Mouse (Mus musculus): Measurements from ENCODE around the gene Gm9508. TPM values are rescaled to one million over a fixed set of nuclear protein-coding genes. Genes with fewer than 3 reads are reported as not detected.
"Not testable (repeated sequence)": the region's sequence is repeated elsewhere in the genome, so short reads cannot be mapped to it uniquely, and the experiment has no call there.

The Gm9508 gene
- not detected in 2 replicates for polyA plus RNA-seq (2015; fragmentation: Nextera tagmentation; extraction: Ambion mirVana)

GRCm38 (mm10) chr10:77697133-77697532, at the start of gene Gm9508:
Gm9508 (minus strand) TSS chr10:77697233.
- no peaks in the 10 kb centered on the region for H3K27me3 ChIP-seq
- no peak within 1 kb of the TSS for H3K9ac ChIP-seq
- no peaks in the 10 kb centered on the region for H3K9me3 ChIP-seq
- H3K4me2 ChIP-seq, result no peak within 1 kb of the TSS
- H3K4me3 ChIP-seq, result no peak within 1 kb of the TSS
- no peaks in the 10 kb centered on the region for H3K36me3 ChIP-seq
- no peak for ATAC-seq (ENCODE audit: insufficient number of reproducible peaks, low FRiP score, low TSS enrichment, low read depth)
- no peak within 1 kb of the TSS for H3K27ac ChIP-seq
- WGBS, result 37% methylated on average over 4 of the region's 4 CpGs
- 0 out of 2 replicates have a peak, but pooled peaks cover 4% of the 10 kb centered on the region for H3K4me1 ChIP-seq

- H3K27me3 ChIP-seq, H3K27ac ChIP-seq: not testable (repeated sequence)
- WGBS, result 37% methylated on average over 5 of the region's 5 CpGs
Measured at GRCm38 (mm10) chr10:77741924-77742688, 45.1 kb upstream of the Gm9508 start, which contains the start of gene Gm18596. Gm18596 (minus strand) TSS chr10:77742638.

GRCm38 (mm10) chr10:77738929-77739328, 41.9 kb upstream of the Gm9508 start:
- Histone ChIP-seq H3K27me3 (no peaks in the 10 kb centered on the region), H3K9me3 (peaks cover 4% of the 10 kb centered on the region; the same call in 1 of the 2 replicates), H3K4me1 (no peaks in the 10 kb centered on the region; the same call in 1 of the 2 replicates), H3K4me2 (no peak overlapping the region), H3K4me3 (no peak overlapping the region), H3K27ac (no peak overlapping the region), H3K9ac (no peak overlapping the region), H3K36me3 (no peaks in the 10 kb centered on the region)
- ATAC-seq (ENCODE audit: insufficient number of reproducible peaks, low FRiP score, low TSS enrichment, low read depth), result no peak
- WGBS, result 80% methylated on average over 4 of the region's 4 CpGs

More at GRCm38 (mm10) chr10:77741924-77742688, 45.1 kb upstream of the Gm9508 start, which contains the start of gene Gm18596:
- H3K9ac ChIP-seq; H3K4me1 ChIP-seq; H3K4me2 ChIP-seq; H3K4me3 ChIP-seq; H3K36me3 ChIP-seq; ATAC-seq (ENCODE audit: insufficient number of reproducible peaks, low FRiP score, low TSS enrichment, low read depth); H3K9me3 ChIP-seq: not testable (repeated sequence)

- Histone ChIP-seq H3K4me2 (no peak overlapping the region), H3K4me1 (no peaks in the 10 kb centered on the region), H3K36me3 (no peaks in the 10 kb centered on the region), H3K4me3 (no peak overlapping the region), H3K9me3 (peaks cover 4% of the 10 kb centered on the region; the same call in 1 of the 2 replicates), H3K27ac (no peak overlapping the region), H3K9ac (no peak overlapping the region), H3K27me3 (no peaks in the 10 kb centered on the region)
- WGBS, result 94% methylated on average over 1 of the region's 1 CpGs
- no peak for ATAC-seq (ENCODE audit: insufficient number of reproducible peaks, low FRiP score, low TSS enrichment, low read depth)
Measured at GRCm38 (mm10) chr10:77735928-77736327, 38.9 kb upstream of the Gm9508 start.

- 40% methylated on average over 4 of the region's 4 CpGs for WGBS
- no peak for ATAC-seq (ENCODE audit: insufficient number of reproducible peaks, low FRiP score, low TSS enrichment, low read depth)
Measured at GRCm38 (mm10) chr10:77729241-77729640, 32.2 kb upstream of the Gm9508 start.

GRCm38 (mm10) chr10:77728280-77728679, 31.2 kb upstream of the Gm9508 start:
- Histone ChIP-seq H3K4me1 (no peaks in the 10 kb centered on the region), H3K9ac (no peak overlapping the region), H3K36me3 (no peaks in the 10 kb centered on the region), H3K9me3 (no peaks in the 10 kb centered on the region), H3K27me3 (no peaks in the 10 kb centered on the region), H3K4me2 (no peak overlapping the region), H3K4me3 (no peak overlapping the region), H3K27ac (no peak overlapping the region)
- WGBS, result 61% methylated on average over 4 of the region's 4 CpGs
- no peak for ATAC-seq (ENCODE audit: insufficient number of reproducible peaks, low FRiP score, low TSS enrichment, low read depth)

More at GRCm38 (mm10) chr10:77729241-77729640, 32.2 kb upstream of the Gm9508 start:
- H3K4me2 ChIP-seq, result no peak overlapping the region
- no peaks in the 10 kb centered on the region for H3K4me1 ChIP-seq
- no peak overlapping the region for H3K9ac ChIP-seq
- no peaks in the 10 kb centered on the region for H3K9me3 ChIP-seq
- no peaks in the 10 kb centered on the region for H3K27me3 ChIP-seq
- no peak overlapping the region for H3K4me3 ChIP-seq
- no peaks in the 10 kb centered on the region for H3K36me3 ChIP-seq
- no peak overlapping the region for H3K27ac ChIP-seq

GRCm38 (mm10) chr10:77726186-77726585, 29.2 kb upstream of the Gm9508 start, which contains the start of gene Gm10100:
Gm10100 (plus strand) TSS chr10:77726486.
- WGBS, result 27% methylated on average over 3 of the region's 3 CpGs
- Histone ChIP-seq H3K4me1 (no peaks in the 10 kb centered on the region), H3K4me3 (no peak within 1 kb of the TSS), H3K9ac (no peak within 1 kb of the TSS), H3K36me3 (no peaks in the 10 kb centered on the region), H3K27me3 (no peaks in the 10 kb centered on the region), H3K27ac (no peak within 1 kb of the TSS), H3K4me2 (no peak within 1 kb of the TSS), H3K9me3 (no peaks in the 10 kb centered on the region)
- no peak for ATAC-seq (ENCODE audit: insufficient number of reproducible peaks, low FRiP score, low TSS enrichment, low read depth)

- no peak for ATAC-seq (ENCODE audit: insufficient number of reproducible peaks, low FRiP score, low TSS enrichment, low read depth)
- Histone ChIP-seq H3K4me3 (no peak overlapping the region), H3K27me3 (no peaks in the 10 kb centered on the region), H3K36me3 (no peaks in the 10 kb centered on the region), H3K9me3 (no peaks in the 10 kb centered on the region), H3K9ac (no peak overlapping the region), H3K27ac (no peak overlapping the region), H3K4me1 (no peaks in the 10 kb centered on the region), H3K4me2 (no peak overlapping the region)
- 72% methylated on average over 8 of the region's 8 CpGs for WGBS
Measured at GRCm38 (mm10) chr10:77724855-77725254, 27.8 kb upstream of the Gm9508 start.

- H3K4me3 ChIP-seq; H3K4me2 ChIP-seq; H3K36me3 ChIP-seq; H3K4me1 ChIP-seq; H3K27me3 ChIP-seq; H3K9ac ChIP-seq; ATAC-seq (ENCODE audit: insufficient number of reproducible peaks, low FRiP score, low TSS enrichment, low read depth); H3K27ac ChIP-seq; H3K9me3 ChIP-seq: not testable (repeated sequence)
- WGBS, result 87% methylated on average over 1 of the region's 1 CpGs
Measured at GRCm38 (mm10) chr10:77720299-77720698, 23.3 kb upstream of the Gm9508 start, which contains the start of gene Krtap12-1. Krtap12-1 (plus strand) TSS chr10:77720599.

GRCm38 (mm10) chr10:77715507-77715906, 18.5 kb upstream of the Gm9508 start, which contains the start of gene Gm10142:
Gm10142 (plus strand) TSS chr10:77715807.
- ATAC-seq (ENCODE audit: insufficient number of reproducible peaks, low FRiP score, low TSS enrichment, low read depth), result no peak

GRCm38 (mm10) chr10:77713734-77714133, 16.7 kb upstream of the Gm9508 start:
- no peak for ATAC-seq (ENCODE audit: insufficient number of reproducible peaks, low FRiP score, low TSS enrichment, low read depth)
- Histone ChIP-seq H3K9ac (no peak overlapping the region), H3K4me3 (no peak overlapping the region), H3K27ac (no peak overlapping the region), H3K27me3 (no peaks in the 10 kb centered on the region), H3K4me1 (no peaks in the 10 kb centered on the region), H3K36me3 (no peaks in the 10 kb centered on the region), H3K9me3 (no peaks in the 10 kb centered on the region), H3K4me2 (no peak overlapping the region)
- 49% methylated on average over 4 of the region's 4 CpGs for WGBS

More at GRCm38 (mm10) chr10:77715507-77715906, 18.5 kb upstream of the Gm9508 start, which contains the start of gene Gm10142:
- Histone ChIP-seq H3K9me3 (no peaks in the 10 kb centered on the region), H3K4me3 (no peak within 1 kb of the TSS), H3K27ac (no peak within 1 kb of the TSS), H3K27me3 (no peaks in the 10 kb centered on the region), H3K9ac (no peak within 1 kb of the TSS), H3K4me2 (no peak within 1 kb of the TSS), H3K36me3 (no peaks in the 10 kb centered on the region), H3K4me1 (no peaks in the 10 kb centered on the region)
- 76% methylated on average over 1 of the region's 1 CpGs for WGBS

GRCm38 (mm10) chr10:77711157-77711556, 14.1 kb upstream of the Gm9508 start, which contains the start of gene Gm10024:
Gm10024 (plus strand) TSS chr10:77711457.
- not testable (repeated sequence) for ATAC-seq (ENCODE audit: insufficient number of reproducible peaks, low FRiP score, low TSS enrichment, low read depth); H3K4me1 ChIP-seq; H3K36me3 ChIP-seq; H3K4me2 ChIP-seq; H3K27ac ChIP-seq; H3K9ac ChIP-seq; H3K27me3 ChIP-seq; H3K4me3 ChIP-seq; H3K9me3 ChIP-seq

Data from limb, embryonic 15.5 days (tissue).